ENCODE assay signal across 27 mouse cellular contexts in the genomic region with DNA sequence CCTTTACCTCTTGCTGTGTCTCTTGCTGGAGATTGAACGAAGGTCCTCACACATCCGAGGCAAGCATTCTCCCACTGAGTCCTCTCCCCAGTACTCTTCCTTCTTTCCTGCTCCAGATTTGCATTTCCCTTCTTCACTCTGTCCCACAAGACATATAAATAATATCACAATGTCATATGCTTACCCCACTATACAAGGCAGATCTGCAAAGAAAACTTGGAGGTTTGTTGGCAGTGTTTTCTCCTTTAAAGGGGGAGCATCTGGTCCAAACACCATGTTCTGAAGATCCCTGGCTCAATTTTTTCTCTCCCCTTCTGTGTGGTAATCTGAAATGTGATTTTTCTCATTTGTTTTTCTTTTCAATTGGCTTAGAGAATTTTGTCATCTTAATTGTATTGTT. TPM values are rescaled to one million over a fixed set of nuclear protein-coding genes. Genes with fewer than 3 reads are reported as not detected.
A peak's percentile ranks its signal among the peaks of the same experiment; 100 is the strongest.
DNase-seq lines count a peak whose midpoint lies in the region; ATAC-seq and TF ChIP-seq lines count a peak whose summit lies in the region.
"Had no signal": no experiment of that assay in that cellular context is flagged by ENCODE, and none has a peak within 500 bp of the region (broad histone marks: within the 10 kb centered on the region; RNA-seq: fewer than 3 reads in every experiment).

No protein-coding gene starts in this region.

- 79% methylated on average over 2 of the region's 2 CpGs for WGBS in embryonic facial prominence, embryonic 13.5 days
- 80% methylated on average over 2 of the region's 2 CpGs for WGBS in embryonic facial prominence, embryonic 10.5 days
- WGBS in intestine, embryonic 14.5 days: 82% methylated on average over 2 of the region's 2 CpGs
- 89% methylated on average over 2 of the region's 2 CpGs for WGBS in intestine, embryonic 16.5 days
- 79% methylated on average over 2 of the region's 2 CpGs for WGBS in midbrain, embryonic 11.5 days
- 67% methylated on average over 2 of the region's 2 CpGs for WGBS in midbrain, postnatal 0 days

- H3K27me3 ChIP-seq in embryonic facial prominence, embryonic 13.5 days: no peaks in the 10 kb centered on the region
- H3K27me3 ChIP-seq in embryonic facial prominence, embryonic 10.5 days (replicated peaks; ENCODE audit: low read depth, poor library complexity, severe bottlenecking): no peaks in the 10 kb centered on the region
- no peaks in the 10 kb centered on the region for H3K27me3 ChIP-seq in intestine, embryonic 14.5 days (replicated peaks; ENCODE audit: control insufficient read depth, insufficient read depth, low read length)
- no peaks in the 10 kb centered on the region for H3K27me3 ChIP-seq in intestine, embryonic 16.5 days (replicated peaks; ENCODE audit: control insufficient read depth, insufficient read depth, low read length)
- H3K27me3 ChIP-seq in midbrain, embryonic 11.5 days (ENCODE audit: control insufficient read depth, insufficient read depth, low read length): no peaks in the 10 kb centered on the region
- H3K27me3 ChIP-seq in midbrain, postnatal 0 days (ENCODE audit: insufficient read depth, low read length): no peaks in the 10 kb centered on the region
- H3K27me3 ChIP-seq: embryonic facial prominence, embryonic 12.5 days; forebrain, embryonic 15.5 days; hindbrain, embryonic 12.5 days had no signal

- H3K36me3 ChIP-seq in embryonic facial prominence, embryonic 13.5 days: no peaks in the 10 kb centered on the region
- H3K36me3 ChIP-seq in embryonic facial prominence, embryonic 10.5 days (replicated peaks): no peaks in the 10 kb centered on the region
- H3K36me3 ChIP-seq in intestine, embryonic 14.5 days (ENCODE audit: control insufficient read depth, insufficient read depth, low read length): no peaks in the 10 kb centered on the region
- H3K36me3 ChIP-seq in intestine, embryonic 16.5 days (ENCODE audit: control insufficient read depth, insufficient read depth, low read length): no peaks in the 10 kb centered on the region
- no peaks in the 10 kb centered on the region for H3K36me3 ChIP-seq in midbrain, embryonic 11.5 days (ENCODE audit: control insufficient read depth, insufficient read depth, low read length)
- H3K36me3 ChIP-seq in midbrain, postnatal 0 days (ENCODE audit: insufficient read depth, low read length): no peaks in the 10 kb centered on the region
- H3K36me3 ChIP-seq: embryonic facial prominence, embryonic 12.5 days; forebrain, embryonic 15.5 days; G1E; hindbrain, embryonic 12.5 days had no signal

- no peaks in the 10 kb centered on the region for H3K9me3 ChIP-seq in embryonic facial prominence, embryonic 13.5 days
- H3K9me3 ChIP-seq in embryonic facial prominence, embryonic 10.5 days: no peaks in the 10 kb centered on the region
- no peaks in the 10 kb centered on the region for H3K9me3 ChIP-seq in intestine, embryonic 14.5 days (ENCODE audit: control insufficient read depth, low read length)
- H3K9me3 ChIP-seq in intestine, embryonic 16.5 days (ENCODE audit: control insufficient read depth, low read length): no peaks in the 10 kb centered on the region
- no peaks in the 10 kb centered on the region for H3K9me3 ChIP-seq in midbrain, embryonic 11.5 days (ENCODE audit: control insufficient read depth, low read length)
- no peaks in the 10 kb centered on the region for H3K9me3 ChIP-seq in midbrain, postnatal 0 days (ENCODE audit: low read length)
- H3K9me3 ChIP-seq: embryonic facial prominence, embryonic 12.5 days; forebrain, embryonic 15.5 days; hindbrain, embryonic 12.5 days had no signal

- no peaks in the 10 kb centered on the region for H3K4me1 ChIP-seq in embryonic facial prominence, embryonic 13.5 days
- H3K4me1 ChIP-seq in embryonic facial prominence, embryonic 10.5 days: no peaks in the 10 kb centered on the region
- no peaks in the 10 kb centered on the region for H3K4me1 ChIP-seq in intestine, embryonic 14.5 days (replicated peaks; ENCODE audit: control insufficient read depth, insufficient read depth, low read length)
- no peaks in the 10 kb centered on the region for H3K4me1 ChIP-seq in intestine, embryonic 16.5 days (ENCODE audit: control insufficient read depth, insufficient read depth, low read length)
- no peaks in the 10 kb centered on the region for H3K4me1 ChIP-seq in midbrain, embryonic 11.5 days (ENCODE audit: control insufficient read depth, insufficient read depth, low read length)
- H3K4me1 ChIP-seq in midbrain, postnatal 0 days (ENCODE audit: insufficient read depth, low read length): no peaks in the 10 kb centered on the region
- H3K4me1 ChIP-seq: embryonic facial prominence, embryonic 12.5 days; forebrain, embryonic 15.5 days; hindbrain, embryonic 12.5 days had no signal

- TF ChIP-seq CTCF in midbrain, postnatal 0 days (IDR thresholded peaks at IDR 0.05): no peak

- ATAC-seq in embryonic facial prominence, embryonic 13.5 days (ENCODE audit: insufficient number of reproducible peaks, insufficient read depth, low FRiP score, low TSS enrichment, low read depth): no peak
- no peak for ATAC-seq in intestine, embryonic 14.5 days (replicated peaks; ENCODE audit: low FRiP score, low TSS enrichment, low read depth)
- no peak for ATAC-seq in intestine, embryonic 16.5 days
- no peak for ATAC-seq in midbrain, embryonic 11.5 days (ENCODE audit: low FRiP score)
- ATAC-seq in midbrain, postnatal 0 days (ENCODE audit: low FRiP score): no peak
- ATAC-seq in erythroblast, adult 5-6 weeks (replicated peaks; ENCODE audit: low FRiP score, poor library complexity, severe bottlenecking): no peak
- ATAC-seq: CD4-positive, CD25-positive, alpha-beta regulatory T cell, adult 4 months; forebrain, embryonic 15.5 days; hindbrain, embryonic 16.5 days; inflammation-experienced regulatory T-cells, adult 6 months had no signal

- no peak overlapping the region for H3K4me3 ChIP-seq in embryonic facial prominence, embryonic 13.5 days
- no peak overlapping the region for H3K4me3 ChIP-seq in embryonic facial prominence, embryonic 10.5 days
- no peak overlapping the region for H3K4me3 ChIP-seq in intestine, embryonic 14.5 days (ENCODE audit: low read depth, low read length)
- no peak overlapping the region for H3K4me3 ChIP-seq in intestine, embryonic 16.5 days (ENCODE audit: low read length)
- H3K4me3 ChIP-seq in midbrain, embryonic 11.5 days (ENCODE audit: low read depth, low read length): no peak overlapping the region
- H3K4me3 ChIP-seq in midbrain, postnatal 0 days (ENCODE audit: low read depth, low read length): no peak overlapping the region
- H3K4me3 ChIP-seq: embryonic facial prominence, embryonic 12.5 days; forebrain, embryonic 15.5 days; hindbrain, embryonic 12.5 days had no signal

- H3K9ac ChIP-seq in embryonic facial prominence, embryonic 13.5 days: no peak overlapping the region
- no peak overlapping the region for H3K9ac ChIP-seq in intestine, embryonic 14.5 days (ENCODE audit: low read length)
- H3K9ac ChIP-seq in intestine, embryonic 16.5 days (ENCODE audit: low read depth, low read length): no peak overlapping the region
- H3K9ac ChIP-seq in midbrain, embryonic 11.5 days (ENCODE audit: low read length): no peak overlapping the region
- H3K9ac ChIP-seq in midbrain, postnatal 0 days (replicated peaks; ENCODE audit: low read length, poor library complexity, severe bottlenecking): no peak overlapping the region
- H3K9ac ChIP-seq: embryonic facial prominence, embryonic 12.5 days; forebrain, embryonic 15.5 days; hindbrain, embryonic 12.5 days had no signal

- DNase-seq in embryonic facial prominence, embryonic 10.5 days (ENCODE audit: low spot score): no peak
- peak; percentile 24 for DNase-seq in intestine, embryonic 14.5 days (ENCODE audit: low spot score)
- DNase-seq in midbrain, embryonic 11.5 days (ENCODE audit: low spot score, missing footprints): peak; percentile 12
- DNase-seq in midbrain, postnatal 0 days (ENCODE audit: low spot score): no peak
- DNase-seq: adrenal gland, postnatal 14 days; B cell, adult 2 months; cerebellum, adult 11 months; cerebellum, adult 8-10 months; cerebellum, postnatal 14 days; embryo, embryonic 11 days; gastrocnemius, postnatal 36 days; heart, postnatal 10 days; heart, postnatal 4 days; kidney, adult 18-20 months had no signal

- no peak overlapping the region for H3K4me2 ChIP-seq in embryonic facial prominence, embryonic 13.5 days
- no peak overlapping the region for H3K4me2 ChIP-seq in intestine, embryonic 14.5 days (ENCODE audit: low read length)
- H3K4me2 ChIP-seq in intestine, embryonic 16.5 days (ENCODE audit: low read depth, low read length): no peak overlapping the region
- H3K4me2 ChIP-seq in midbrain, embryonic 11.5 days: no peak overlapping the region
- H3K4me2 ChIP-seq in midbrain, postnatal 0 days (ENCODE audit: low read depth, low read length, poor library complexity, severe bottlenecking): no peak overlapping the region
- H3K4me2 ChIP-seq: embryonic facial prominence, embryonic 12.5 days; forebrain, embryonic 15.5 days; hindbrain, embryonic 12.5 days had no signal

- peak overlapping the region; percentile 22; the same call in 1 of the 2 replicates for H3K27ac ChIP-seq in embryonic facial prominence, embryonic 13.5 days
- no peak overlapping the region for H3K27ac ChIP-seq in embryonic facial prominence, embryonic 10.5 days (replicated peaks)
- H3K27ac ChIP-seq in intestine, embryonic 14.5 days (ENCODE audit: low read depth): no peak overlapping the region
- H3K27ac ChIP-seq in intestine, embryonic 16.5 days (ENCODE audit: low read length): no peak overlapping the region
- H3K27ac ChIP-seq in midbrain, embryonic 11.5 days (ENCODE audit: low read depth, low read length): no peak overlapping the region
- no peak overlapping the region for H3K27ac ChIP-seq in midbrain, postnatal 0 days (ENCODE audit: low read depth, low read length)
- H3K27ac ChIP-seq: embryonic facial prominence, embryonic 12.5 days; forebrain, embryonic 15.5 days; hindbrain, embryonic 12.5 days had no signal

RNA-seq across cellular contexts. Expression of gene Serpina10, which starts 3.2 kb away (rescaled TPM):
- 0.10 and 0.47 TPM in 2 replicates for polyA plus RNA-seq in embryonic facial prominence, embryonic 13.5 days (2015; fragmentation: Nextera tagmentation; extraction: Ambion mirVana)
- polyA plus RNA-seq in embryonic facial prominence, embryonic 10.5 days (2016; fragmentation: Nextera tagmentation; extraction: Ambion mirVana): not detected in 2 replicates
- polyA plus RNA-seq in intestine, embryonic 14.5 days (2014; fragmentation: Nextera tagmentation; extraction: Ambion mirVana): 0.42 TPM in 2 replicates
- 1.3 and 1.9 TPM in 2 replicates for polyA plus RNA-seq in intestine, embryonic 16.5 days (2015; fragmentation: Nextera tagmentation; extraction: Ambion mirVana)
- not detected in 2 replicates for polyA plus RNA-seq in midbrain, embryonic 11.5 days (2014; fragmentation: Nextera tagmentation; extraction: Ambion mirVana)
- not detected in 2 replicates for total RNA-seq in midbrain, postnatal 0 days (2014; rRNA removed)
- 0.04 TPM in 1 of 2 replicates, not detected in the other for polyA plus RNA-seq in midbrain, postnatal 0 days (2015; fragmentation: Nextera tagmentation; extraction: Ambion mirVana)
- total RNA-seq in erythroblast, adult 5-6 weeks (2015; ENCODE audit: low replicate concordance): not detected in 2 replicates
- total RNA-seq in erythroblast, adult 5-6 weeks (2017; ENCODE audit: low replicate concordance): not detected in 2 replicates
- total RNA-seq: common myeloid progenitor, adult 5-6 weeks; gastrocnemius, adult 8-10 months; gastrocnemius, postnatal 36 days; heart, postnatal 10 days; heart, postnatal 4 days had no signal
- polyA plus RNA-seq: CD4-positive, CD25-positive, alpha-beta regulatory T cell, adult 4 months; embryonic facial prominence, embryonic 12.5 days; G1E; heart, embryonic 14.5 days; hindbrain, embryonic 12.5 days; inflammation-experienced regulatory T-cells, adult 6 months had no signal

RNA-seq across cellular contexts. Expression of gene Serpina6, which starts 22.6 kb away (rescaled TPM):
- 13.0 TPM in 1 of 2 replicates, not detected in the other for polyA plus RNA-seq in embryonic facial prominence, embryonic 13.5 days (2015; fragmentation: Nextera tagmentation; extraction: Ambion mirVana)
- not detected in 2 replicates for polyA plus RNA-seq in embryonic facial prominence, embryonic 10.5 days (2016; fragmentation: Nextera tagmentation; extraction: Ambion mirVana)
- polyA plus RNA-seq in intestine, embryonic 14.5 days (2014; fragmentation: Nextera tagmentation; extraction: Ambion mirVana): 0.90 and 75.1 TPM in 2 replicates
- 53.8 and 90.3 TPM in 2 replicates for polyA plus RNA-seq in intestine, embryonic 16.5 days (2015; fragmentation: Nextera tagmentation; extraction: Ambion mirVana)
- polyA plus RNA-seq in midbrain, embryonic 11.5 days (2014; fragmentation: Nextera tagmentation; extraction: Ambion mirVana): not detected in 2 replicates
- total RNA-seq in midbrain, postnatal 0 days (2014; rRNA removed): not detected in 2 replicates
- polyA plus RNA-seq in midbrain, postnatal 0 days (2015; fragmentation: Nextera tagmentation; extraction: Ambion mirVana): not detected in 2 replicates
- total RNA-seq in erythroblast, adult 5-6 weeks (2015; ENCODE audit: low replicate concordance): not detected in 2 replicates
- not detected in 2 replicates for total RNA-seq in erythroblast, adult 5-6 weeks (2017; ENCODE audit: low replicate concordance)
- total RNA-seq: common myeloid progenitor, adult 5-6 weeks; G1E; gastrocnemius, adult 8-10 months; gastrocnemius, postnatal 36 days; heart, postnatal 10 days; heart, postnatal 4 days had no signal
- polyA plus RNA-seq: CD4-positive, CD25-positive, alpha-beta regulatory T cell, adult 4 months; forebrain, embryonic 15.5 days; G1E; hindbrain, embryonic 12.5 days; hindbrain, embryonic 16.5 days; inflammation-experienced regulatory T-cells, adult 6 months had no signal

RNA-seq across cellular contexts. Expression of gene Serpina16, which starts 41.5 kb away (rescaled TPM):
- polyA plus RNA-seq in embryonic facial prominence, embryonic 13.5 days (2015; fragmentation: Nextera tagmentation; extraction: Ambion mirVana): not detected in 2 replicates
- polyA plus RNA-seq in embryonic facial prominence, embryonic 10.5 days (2016; fragmentation: Nextera tagmentation; extraction: Ambion mirVana): not detected in 2 replicates
- polyA plus RNA-seq in intestine, embryonic 14.5 days (2014; fragmentation: Nextera tagmentation; extraction: Ambion mirVana): 0.27 TPM in 1 of 2 replicates, not detected in the other
- 0.09 and 0.31 TPM in 2 replicates for polyA plus RNA-seq in intestine, embryonic 16.5 days (2015; fragmentation: Nextera tagmentation; extraction: Ambion mirVana)
- not detected in 2 replicates for polyA plus RNA-seq in midbrain, embryonic 11.5 days (2014; fragmentation: Nextera tagmentation; extraction: Ambion mirVana)
- not detected in 2 replicates for total RNA-seq in midbrain, postnatal 0 days (2014; rRNA removed)
- polyA plus RNA-seq in midbrain, postnatal 0 days (2015; fragmentation: Nextera tagmentation; extraction: Ambion mirVana): not detected in 2 replicates
- total RNA-seq in erythroblast, adult 5-6 weeks (2015; ENCODE audit: low replicate concordance): not detected in 2 replicates
- not detected in 2 replicates for total RNA-seq in erythroblast, adult 5-6 weeks (2017; ENCODE audit: low replicate concordance)
- total RNA-seq: adrenal gland, postnatal 14 days; common myeloid progenitor, adult 5-6 weeks; G1E; gastrocnemius, adult 8-10 months; gastrocnemius, postnatal 36 days; heart, postnatal 10 days; heart, postnatal 4 days had no signal
- polyA plus RNA-seq: CD4-positive, CD25-positive, alpha-beta regulatory T cell, adult 4 months; embryonic facial prominence, embryonic 12.5 days; forebrain, embryonic 15.5 days; G1E; heart, embryonic 14.5 days; hindbrain, embryonic 12.5 days; hindbrain, embryonic 16.5 days; inflammation-experienced regulatory T-cells, adult 6 months had no signal

Comparison
In these comparisons a context has a peak if more than half of its experiments do, and no peak if none do; other contexts are left out.
1. DNase-seq: peak in intestine, embryonic 14.5 days (single experiment) and midbrain, embryonic 11.5 days (single experiment); none in embryonic facial prominence, embryonic 10.5 days (single experiment) and midbrain, postnatal 0 days (single experiment).